Mouse (Mus musculus): ENCODE results near the gene Snx8. TPM values are rescaled to one million over a fixed set of nuclear protein-coding genes. Genes with fewer than 3 reads are reported as not detected.
A peak's percentile ranks its signal among the peaks of the same experiment; 100 is the strongest.

The Snx8 gene
- total and polyA plus RNA-seq, 3 experiments, result 10.5 to 15.8 (median 12.0) TPM

GRCm38 (mm10) chr5:140359930-140360674 is 29.0 kb downstream of the Snx8 start:
- H3K27me3 ChIP-seq (ENCODE audit: control insufficient read depth, insufficient read depth, low read length), result no peaks in the 10 kb centered on the region
- H3K36me3 ChIP-seq (ENCODE audit: control insufficient read depth, insufficient read depth, low read length), result no peaks in the 10 kb centered on the region
- H3K4me3 ChIP-seq, result no peak overlapping the region
- intact Hi-C loops (cut with DNase I), result no loop called here
- TF ChIP-seq POLR2A (IDR thresholded peaks at IDR 0.05; ENCODE audit: insufficient read depth, low read depth, low read length) (no peak), CTCF (IDR thresholded peaks at IDR 0.05) (no peak), EP300 (IDR thresholded peaks at IDR 0.05; ENCODE audit: insufficient read depth, low read depth, low read length) (no peak)
- DNase-seq, result no peak
- H3K4me1 ChIP-seq (ENCODE audit: control insufficient read depth, insufficient read depth, low read length), result no peaks in the 10 kb centered on the region
- H3K27ac ChIP-seq, result no peak overlapping the region
- no peak overlapping the region for H3K9ac ChIP-seq (ENCODE audit: low read depth, low read length)
- H3K79me2 ChIP-seq (replicated peaks; ENCODE audit: control insufficient read depth, insufficient read depth, low read length), result no peaks in the 10 kb centered on the region
- WGBS, result 88% methylated on average over 14 of the region's 14 CpGs

DNA sequence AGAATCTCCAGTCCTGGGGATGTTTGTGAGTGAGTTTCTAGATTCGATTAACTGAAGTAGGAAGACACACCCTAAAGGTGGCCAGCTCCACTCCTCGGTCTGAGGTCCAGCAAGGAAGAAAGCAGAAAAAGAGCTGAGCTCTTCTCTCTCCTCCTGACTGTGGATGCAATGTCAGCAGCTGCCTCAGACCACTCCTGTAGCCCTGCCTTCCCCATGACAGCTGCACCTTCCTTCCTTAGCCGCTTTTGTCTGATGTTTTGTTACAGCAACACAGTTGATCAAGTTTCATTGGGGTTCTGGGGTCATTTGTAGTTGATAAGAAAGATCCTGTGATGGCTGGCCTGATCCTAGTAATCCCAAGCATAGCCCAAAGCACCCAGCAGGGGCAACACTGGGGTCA is 31.6 kb downstream of the Snx8 start:
- Histone ChIP-seq H3K79me2 (replicated peaks; ENCODE audit: control insufficient read depth, insufficient read depth, low read length) (no peaks in the 10 kb centered on the region), H3K27ac (no peak overlapping the region), H3K9ac (ENCODE audit: low read depth, low read length) (no peak overlapping the region), H3K4me3 (no peak overlapping the region), H3K27me3 (ENCODE audit: control insufficient read depth, insufficient read depth, low read length) (no peaks in the 10 kb centered on the region), H3K4me1 (ENCODE audit: control insufficient read depth, insufficient read depth, low read length) (no peaks in the 10 kb centered on the region), H3K36me3 (ENCODE audit: control insufficient read depth, insufficient read depth, low read length) (no peaks in the 10 kb centered on the region)
- DNase-seq, result no peak
- 88% methylated on average over 3 of the region's 3 CpGs for WGBS
- TF ChIP-seq POLR2A (IDR thresholded peaks at IDR 0.05; ENCODE audit: insufficient read depth, low read depth, low read length) (no peak), EP300 (IDR thresholded peaks at IDR 0.05; ENCODE audit: insufficient read depth, low read depth, low read length) (no peak), CTCF (IDR thresholded peaks at IDR 0.05) (no peak)
- intact Hi-C loops (cut with DNase I), result no loop called here

- intact Hi-C loops (cut with DNase I), result no loop called here
- no peaks in the 10 kb centered on the region for H3K79me2 ChIP-seq (replicated peaks; ENCODE audit: control insufficient read depth, insufficient read depth, low read length)
- no peaks in the 10 kb centered on the region for H3K36me3 ChIP-seq (ENCODE audit: control insufficient read depth, insufficient read depth, low read length)
- H3K9ac ChIP-seq (ENCODE audit: low read depth, low read length), result no peak overlapping the region
- no peak for DNase-seq
- H3K4me3 ChIP-seq, result no peak overlapping the region
- H3K27ac ChIP-seq, result no peak overlapping the region
- no peaks in the 10 kb centered on the region for H3K27me3 ChIP-seq (ENCODE audit: control insufficient read depth, insufficient read depth, low read length)
- TF ChIP-seq CTCF (IDR thresholded peaks at IDR 0.05) (peak; percentile 24), POLR2A (IDR thresholded peaks at IDR 0.05; ENCODE audit: insufficient read depth, low read depth, low read length) (no peak)
- 86% methylated on average over 11 of the region's 11 CpGs for WGBS
- H3K4me1 ChIP-seq (ENCODE audit: control insufficient read depth, insufficient read depth, low read length), result no peaks in the 10 kb centered on the region
These were observed 33.1 kb downstream of the Snx8 start for GRCm38 (mm10) chr5:140355934-140356333.

DNA sequence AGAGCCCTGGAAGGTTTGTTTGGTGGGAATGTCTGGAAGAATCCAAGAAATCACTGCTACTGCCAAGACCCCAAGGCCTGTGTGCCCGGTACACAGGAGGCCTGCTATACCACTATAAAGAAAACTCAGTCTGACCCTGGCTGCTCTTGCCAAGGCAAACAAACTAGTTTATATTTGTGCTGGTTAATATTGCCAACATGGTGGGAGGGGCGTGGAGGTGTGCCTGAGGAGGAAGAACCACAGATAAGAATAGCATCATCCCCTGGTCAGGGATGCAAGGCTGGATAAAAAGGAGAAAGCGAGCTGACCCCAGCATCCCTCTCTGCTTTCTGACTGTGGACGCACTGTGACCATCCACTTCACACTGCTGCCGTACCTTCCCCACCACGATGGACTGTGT is 36.7 kb downstream of the Snx8 start:
- Histone ChIP-seq H3K36me3 (ENCODE audit: control insufficient read depth, insufficient read depth, low read length) (no peaks in the 10 kb centered on the region), H3K9ac (ENCODE audit: low read depth, low read length) (no peak overlapping the region), H3K4me1 (ENCODE audit: control insufficient read depth, insufficient read depth, low read length) (no peaks in the 10 kb centered on the region), H3K4me3 (no peak overlapping the region), H3K27me3 (ENCODE audit: control insufficient read depth, insufficient read depth, low read length) (no peaks in the 10 kb centered on the region), H3K79me2 (replicated peaks; ENCODE audit: control insufficient read depth, insufficient read depth, low read length) (no peaks in the 10 kb centered on the region), H3K27ac (no peak overlapping the region)
- intact Hi-C loops (cut with DNase I), result no loop called here
- 95% methylated on average over 6 of the region's 6 CpGs for WGBS
- no peak for DNase-seq
- no peak for TF ChIP-seq POLR2A (IDR thresholded peaks at IDR 0.05; ENCODE audit: insufficient read depth, low read depth, low read length)
- TF ChIP-seq EP300 (IDR thresholded peaks at IDR 0.05; ENCODE audit: insufficient read depth, low read depth, low read length), result no peak
- no peak for TF ChIP-seq CTCF (IDR thresholded peaks at IDR 0.05)

DNA sequence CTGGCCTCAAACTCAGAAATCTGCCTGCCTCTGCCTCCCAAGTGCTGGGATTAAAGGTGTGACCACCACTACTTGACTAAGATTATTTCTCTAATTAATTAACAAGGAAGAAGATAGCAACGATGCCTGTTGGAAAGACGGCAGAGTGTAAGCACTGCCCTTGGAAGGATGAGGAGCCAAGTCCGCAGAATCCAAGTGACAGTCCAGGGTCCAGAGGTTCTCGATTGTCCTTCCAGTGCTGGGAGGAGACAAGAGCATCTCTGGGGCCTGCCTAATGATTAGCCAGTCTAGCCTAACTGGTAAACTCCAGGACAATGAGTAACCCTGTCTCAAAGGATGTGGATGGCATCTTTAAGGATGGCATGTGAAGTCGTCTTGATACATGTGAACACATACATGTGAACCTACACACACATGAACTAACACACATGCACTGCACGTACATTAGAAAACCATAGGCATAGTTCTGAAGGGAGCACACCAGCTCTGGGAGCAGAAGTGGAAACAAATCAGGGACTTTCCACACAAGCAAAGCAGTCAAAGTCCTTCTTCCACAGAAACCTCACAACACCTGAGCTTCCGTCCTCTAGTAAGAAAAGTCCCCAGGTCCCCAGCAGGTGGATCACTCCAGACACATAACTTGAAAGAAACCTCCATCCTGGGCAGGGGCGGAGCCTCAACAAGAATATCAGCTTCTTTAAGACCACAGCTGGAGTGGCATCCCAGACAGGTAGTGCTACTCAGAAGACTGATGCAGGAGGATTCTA is 38.1 kb downstream of the Snx8 start:
- DNase-seq, result no peak
- Histone ChIP-seq H3K27me3 (ENCODE audit: control insufficient read depth, insufficient read depth, low read length) (no peaks in the 10 kb centered on the region), H3K9ac (ENCODE audit: low read depth, low read length) (no peak overlapping the region), H3K27ac (no peak overlapping the region), H3K36me3 (ENCODE audit: control insufficient read depth, insufficient read depth, low read length) (no peaks in the 10 kb centered on the region), H3K4me3 (no peak overlapping the region), H3K79me2 (replicated peaks; ENCODE audit: control insufficient read depth, insufficient read depth, low read length) (no peaks in the 10 kb centered on the region), H3K4me1 (ENCODE audit: control insufficient read depth, insufficient read depth, low read length) (no peaks in the 10 kb centered on the region)
- 92% methylated on average over 8 of the region's 8 CpGs for WGBS
- intact Hi-C loops (cut with DNase I), result no loop called here
- TF ChIP-seq POLR2A (IDR thresholded peaks at IDR 0.05; ENCODE audit: insufficient read depth, low read depth, low read length) (no peak), EP300 (IDR thresholded peaks at IDR 0.05; ENCODE audit: insufficient read depth, low read depth, low read length) (no peak), CTCF (IDR thresholded peaks at IDR 0.05) (no peak)

DNA sequence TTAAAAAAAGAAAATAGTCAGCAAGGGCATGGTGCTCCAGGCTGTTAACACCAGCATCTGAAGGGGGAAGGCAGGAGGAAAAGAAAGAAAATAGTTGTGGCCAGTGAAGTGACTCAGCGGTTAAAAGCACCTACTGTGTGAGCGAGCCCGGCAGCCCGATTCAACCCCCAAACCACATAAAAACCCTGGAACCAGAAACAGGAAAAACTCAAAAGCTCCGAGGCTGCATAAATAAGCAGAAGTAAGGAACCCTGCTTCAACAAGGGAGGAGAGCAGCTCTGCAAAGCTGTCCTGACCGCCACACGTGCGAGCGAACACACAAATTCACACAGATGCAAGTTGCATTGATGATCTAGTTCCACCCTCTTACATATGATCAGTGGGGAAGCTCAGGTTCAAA is 39.2 kb downstream of the Snx8 start:
- H3K36me3 ChIP-seq (ENCODE audit: control insufficient read depth, insufficient read depth, low read length), result no peaks in the 10 kb centered on the region
- intact Hi-C loops (cut with DNase I), result no loop called here
- H3K9ac ChIP-seq (ENCODE audit: low read depth, low read length), result no peak overlapping the region
- no peak overlapping the region for H3K4me3 ChIP-seq
- WGBS, result 84% methylated on average over 9 of the region's 9 CpGs
- no peak for DNase-seq
- TF ChIP-seq EP300 (IDR thresholded peaks at IDR 0.05; ENCODE audit: insufficient read depth, low read depth, low read length) (no peak), POLR2A (IDR thresholded peaks at IDR 0.05; ENCODE audit: insufficient read depth, low read depth, low read length) (no peak), CTCF (IDR thresholded peaks at IDR 0.05) (no peak)
- H3K27me3 ChIP-seq (ENCODE audit: control insufficient read depth, insufficient read depth, low read length), result no peaks in the 10 kb centered on the region
- H3K4me1 ChIP-seq (ENCODE audit: control insufficient read depth, insufficient read depth, low read length), result no peaks in the 10 kb centered on the region
- H3K27ac ChIP-seq, result no peak overlapping the region
- no peaks in the 10 kb centered on the region for H3K79me2 ChIP-seq (replicated peaks; ENCODE audit: control insufficient read depth, insufficient read depth, low read length)
